Mouse (Mus musculus) lung, adult 10 weeks (tissue): ENCODE results near the gene Prpsap2. TPM values are rescaled to one million over a fixed set of nuclear protein-coding genes. Genes with fewer than 3 reads are reported as not detected.

ENCODE experiments used
- polyA plus RNA-seq: library from polyadenylated mRNA; stranded (reverse); fragments of 350-450 nt; fragmentation: Illumina TruSeq; extraction: RNeasy Lipid Tissue Mini Kit (QIAGEN cat#74804); gene quantifications from one replicate; pipeline ENCODE4 v1.2.3, GENCODE M21; 2014; ENCODE audit warnings: low read depth, low replicate concordance; ENCODE audit not compliant: insufficient read depth

Gene Prpsap2
- polyA plus RNA-seq, result 20.0 TPM

GRCm38 (mm10) chr11:61761584-61762407 lies at the start of gene Prpsap2:
TSS of gene Prpsap2 (minus strand) at chr11:61762088.

GRCm38 (mm10) chr11:61720636-61721035 lies 41.3 kb downstream of the Prpsap2 start, which contains the start of gene Slc5a10:
TSS of gene Slc5a10 (minus strand) at chr11:61720826.

GRCm38 (mm10) chr11:61683907-61684731 lies 77.8 kb downstream of the Prpsap2 start, which contains the start of gene Fam83g:
TSS of gene Fam83g (plus strand) at chr11:61684091.

Other genes with a start within 250 kb of the Prpsap2 start
- 35.6 TPM for gene Epn2, start 182.4 kb downstream of the Prpsap2 start, polyA plus RNA-seq
- gene Grap, start 108.8 kb downstream of the Prpsap2 start, polyA plus RNA-seq, result 96.8 TPM
- 1.1 TPM for gene Fam83g, start 78.0 kb downstream of the Prpsap2 start, polyA plus RNA-seq
- gene Slc5a10, start 41.3 kb downstream of the Prpsap2 start, polyA plus RNA-seq, result not detected
- 16.1 TPM for gene Ulk2, start 93.0 kb upstream of the Prpsap2 start, polyA plus RNA-seq
- 8.7 TPM for gene Akap10, start 168.2 kb upstream of the Prpsap2 start, polyA plus RNA-seq
- 7.3 TPM for gene Specc1, start 194.7 kb upstream of the Prpsap2 start, polyA plus RNA-seq